Comparison of ENCODE assay signal across 12 mouse cellular contexts in the genomic region with DNA sequence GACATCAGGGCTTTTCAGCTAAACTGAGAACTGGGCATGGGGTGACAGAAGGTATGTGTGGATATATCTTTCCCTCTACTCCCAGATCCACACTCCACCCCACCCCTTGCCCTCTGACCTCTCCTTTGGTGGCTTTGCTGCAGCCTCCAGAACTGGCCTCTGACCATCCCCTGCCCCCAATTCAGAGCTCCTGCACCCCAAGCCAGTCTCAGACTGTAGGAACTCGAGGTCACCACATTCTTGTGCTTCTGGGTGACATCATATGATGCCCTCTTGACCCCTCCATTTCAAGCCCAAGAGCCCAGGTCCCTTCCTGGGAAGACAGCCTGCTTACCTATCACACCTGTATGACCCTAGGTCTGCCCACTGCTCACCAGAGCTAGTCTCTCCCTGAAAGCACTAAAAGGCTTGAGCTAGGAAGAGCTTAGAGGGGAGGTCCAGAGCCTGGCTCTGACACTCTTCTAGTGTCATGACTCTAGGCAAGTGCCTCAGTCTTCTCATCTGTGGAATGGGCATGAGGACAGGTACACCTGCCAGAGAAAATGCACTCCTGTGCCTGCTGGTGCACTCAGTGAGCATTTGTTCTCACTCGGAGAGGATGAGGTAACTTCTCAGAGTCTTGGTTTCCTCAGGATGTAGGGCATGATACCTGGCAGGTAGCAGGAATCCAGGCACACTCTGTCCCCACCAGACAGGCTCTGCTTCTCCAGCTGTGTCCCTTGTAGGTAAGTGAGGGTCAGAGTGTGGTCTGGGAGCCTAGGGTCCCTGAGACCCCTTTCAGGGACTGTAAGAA.
A peak's percentile ranks its signal among the peaks of the same experiment; 100 is the strongest.
DNase-seq lines count a peak whose midpoint lies in the region; ATAC-seq and TF ChIP-seq lines count a peak whose summit lies in the region.
"Had no signal": no experiment of that assay in that cellular context is flagged by ENCODE, and none has a peak within 500 bp of the region (broad histone marks: within the 10 kb centered on the region; RNA-seq: fewer than 3 reads in every experiment).

No protein-coding gene starts in this region.

- no peak overlapping the region for H3K4me2 ChIP-seq in kidney, embryonic 15.5 days
- no peak overlapping the region for H3K4me2 ChIP-seq in hindbrain, postnatal 0 days (ENCODE audit: low read depth, low read length)
- H3K4me2 ChIP-seq: embryonic facial prominence, embryonic 12.5 days; liver, embryonic 12.5 days had no signal

- DNase-seq in kidney, adult 2 months: peak; percentile 31
- DNase-seq in right cerebral cortex, postnatal 25 days: peak; percentile 0
- no peak for DNase-seq in right cerebral cortex, postnatal 36 days (ENCODE audit: low spot score in 2 of 2)
- DNase-seq in heart, postnatal 14 days: peak; percentile 3 to 16
- peak; percentile 40 for DNase-seq in lung, postnatal 10 days
- no peak for DNase-seq in hindbrain, postnatal 0 days (ENCODE audit: low spot score)
- no peak for DNase-seq in left cerebral cortex, postnatal 4 days
- DNase-seq: cerebellum, adult 9-11 months had no signal

- peaks cover 9% of the 10 kb centered on the region; the same call in 1 of the 2 replicates for H3K36me3 ChIP-seq in kidney, adult 2 months (ENCODE audit: control insufficient read depth, insufficient read depth, low read length)
- peaks cover 19% of the 10 kb centered on the region for H3K36me3 ChIP-seq in kidney, embryonic 15.5 days
- no peaks in the 10 kb centered on the region for H3K36me3 ChIP-seq in hindbrain, postnatal 0 days (ENCODE audit: insufficient read depth, low read length)
- H3K36me3 ChIP-seq: liver, embryonic 12.5 days had no signal

- no peaks in the 10 kb centered on the region for H3K27me3 ChIP-seq in kidney, adult 2 months (replicated peaks; ENCODE audit: control insufficient read depth, insufficient read depth, low read length)
- H3K27me3 ChIP-seq in kidney, embryonic 15.5 days: no peaks in the 10 kb centered on the region
- no peaks in the 10 kb centered on the region for H3K27me3 ChIP-seq in hindbrain, postnatal 0 days (ENCODE audit: insufficient read depth, low read length)
- H3K27me3 ChIP-seq: embryonic facial prominence, embryonic 12.5 days; liver, embryonic 12.5 days had no signal

- H3K9ac ChIP-seq in kidney, embryonic 15.5 days: no peak overlapping the region
- no peak overlapping the region for H3K9ac ChIP-seq in hindbrain, postnatal 0 days (replicated peaks; ENCODE audit: low read length)
- H3K9ac ChIP-seq: embryonic facial prominence, embryonic 12.5 days; liver, embryonic 12.5 days had no signal

- TF ChIP-seq POLR2A in kidney, adult 2 months (IDR thresholded peaks at IDR 0.05; ENCODE audit: low read depth, low read length): no peak

- no peak overlapping the region for H3K4me3 ChIP-seq in kidney, adult 2 months (ENCODE audit: insufficient read depth, low read depth, low read length)
- no peak overlapping the region for H3K4me3 ChIP-seq in kidney, embryonic 15.5 days (replicated peaks)
- H3K4me3 ChIP-seq in hindbrain, postnatal 0 days (ENCODE audit: low read length): no peak overlapping the region
- H3K4me3 ChIP-seq: embryonic facial prominence, embryonic 12.5 days; liver, embryonic 12.5 days; megakaryocyte, embryonic 14.5 days had no signal

- TF ChIP-seq CTCF in kidney, adult 2 months (conservative IDR thresholded peaks at IDR 0.05; ENCODE audit: insufficient read depth, insufficient read length, low read depth, low read length): no peak
- no peak for TF ChIP-seq CTCF in hindbrain, postnatal 0 days (IDR thresholded peaks at IDR 0.05; ENCODE audit: low read depth)

- H3K4me1 ChIP-seq in kidney, adult 2 months (ENCODE audit: control insufficient read depth, insufficient read depth, low read length): 0 out of 2 replicates have a peak, but pooled peaks cover 3% of the 10 kb centered on the region
- H3K4me1 ChIP-seq in kidney, embryonic 15.5 days: peaks cover 43% of the 10 kb centered on the region
- H3K4me1 ChIP-seq in hindbrain, postnatal 0 days (ENCODE audit: insufficient read depth, low read length): no peaks in the 10 kb centered on the region; the same call in 1 of the 2 replicates

- WGBS in kidney, adult 2 months: 35% methylated on average over 2 of the region's 2 CpGs
- 68% methylated on average over 2 of the region's 2 CpGs for WGBS in kidney, embryonic 15.5 days
- 65% methylated on average over 2 of the region's 2 CpGs for WGBS in hindbrain, postnatal 0 days

- ATAC-seq in kidney, embryonic 15.5 days (replicated peaks; ENCODE audit: low FRiP score): no peak
- ATAC-seq in hindbrain, postnatal 0 days: no peak
- ATAC-seq: liver, embryonic 12.5 days had no signal

- no peak overlapping the region for H3K27ac ChIP-seq in kidney, adult 2 months (ENCODE audit: insufficient read depth, low read depth, low read length)
- H3K27ac ChIP-seq in kidney, embryonic 15.5 days: no peak overlapping the region
- H3K27ac ChIP-seq in hindbrain, postnatal 0 days: no peak overlapping the region
- H3K27ac ChIP-seq: embryonic facial prominence, embryonic 12.5 days; liver, embryonic 12.5 days had no signal

- no peaks in the 10 kb centered on the region for H3K9me3 ChIP-seq in kidney, embryonic 15.5 days (replicated peaks)
- no peaks in the 10 kb centered on the region for H3K9me3 ChIP-seq in hindbrain, postnatal 0 days (ENCODE audit: low read length)
- H3K9me3 ChIP-seq: liver, embryonic 12.5 days had no signal

- intact Hi-C loops in heart, postnatal 14 days (cut with DNase I): no loop called here
- intact Hi-C loops in left cerebral cortex, postnatal 4 days (cut with DNase I): no loop called here

Comparison
In these comparisons a context has a peak if more than half of its experiments do, and no peak if none do; other contexts are left out.
1. DNase-seq: peak in kidney, adult 2 months (single experiment), right cerebral cortex, postnatal 25 days (single experiment), heart, postnatal 14 days (2 of 2) and lung, postnatal 10 days (single experiment); none in right cerebral cortex, postnatal 36 days (0 of 2), hindbrain, postnatal 0 days (single experiment) and left cerebral cortex, postnatal 4 days (single experiment).